Mouse (Mus musculus): ENCODE measurements at regions not wholly inside any gene's neighbourhood (a gene's known extent, or its start where the extent isn't known, plus 50 kb on each side); places are given as distances from the start of the nearest gene placed in this dataset.

- DNase-seq (ENCODE audit: extremely low read depth, insufficient read length, low spot score) = no peak
Measured at GRCm38 (mm10) chr4:131671784-131672515, 166.1 kb downstream of the Ptpru start.

GRCm38 (mm10) chr4:131677966-131678365 is 160.1 kb downstream of the Ptpru start:
- DNase-seq (ENCODE audit: extremely low read depth, insufficient read length, low spot score) = no peak

- no peak for DNase-seq (ENCODE audit: extremely low read depth, insufficient read length, low spot score)
Measured at GRCm38 (mm10) chr4:131683176-131683575, 154.9 kb downstream of the Ptpru start.

- DNase-seq (ENCODE audit: extremely low read depth, insufficient read length, low spot score) = no peak
Measured at GRCm38 (mm10) chr4:131685544-131685943, 152.5 kb downstream of the Ptpru start.

GRCm38 (mm10) chr4:131694232-131694631 is 143.9 kb downstream of the Ptpru start:
- DNase-seq (ENCODE audit: extremely low read depth, insufficient read length, low spot score) = no peak

GRCm38 (mm10) chr4:131695941-131696912 is 141.9 kb downstream of the Ptpru start:
- no peak for DNase-seq (ENCODE audit: extremely low read depth, insufficient read length, low spot score)
